Mouse (Mus musculus): ENCODE measurements around the gene Gm16867.
"Not testable (repeated sequence)": the region's sequence is repeated elsewhere in the genome, so short reads cannot be mapped to it uniquely, and the experiment has no call there.

DNA sequence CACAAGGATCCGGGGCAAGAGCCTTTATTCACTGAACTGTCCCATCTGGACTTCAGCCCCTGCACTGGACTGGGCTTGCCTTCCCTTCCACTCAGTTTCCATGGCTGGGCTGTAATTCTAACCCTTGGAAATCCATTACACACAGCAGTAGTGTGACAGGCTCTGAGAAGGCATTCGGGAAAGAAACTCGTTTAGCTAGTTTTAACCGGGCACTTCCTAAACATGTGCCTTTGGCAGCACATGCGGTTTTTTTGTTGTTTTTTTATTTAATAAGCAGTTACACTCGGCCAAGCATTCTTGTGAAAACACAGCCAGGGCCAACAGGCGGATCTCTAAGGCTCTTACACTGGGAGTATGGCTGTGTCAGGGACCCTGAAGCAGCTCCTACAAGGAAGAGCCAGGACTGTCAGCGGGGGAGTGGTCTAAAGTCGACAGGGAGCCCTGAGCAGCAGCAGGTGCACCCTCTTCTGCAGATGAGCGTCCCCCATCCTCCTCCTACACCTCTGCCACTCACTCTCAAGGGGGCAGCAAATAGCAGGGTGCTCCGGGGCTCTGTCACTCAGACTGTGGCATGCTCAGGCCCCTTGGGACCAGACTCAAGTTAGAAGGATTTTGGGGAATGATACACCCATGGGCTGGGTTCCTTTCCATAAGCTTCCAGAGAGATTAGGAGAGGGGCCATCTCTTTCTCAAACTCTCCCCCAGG lies 29.1 kb downstream of the Gm16867 start:
- TF ChIP-seq TCF12 (IDR thresholded peaks at IDR 0.05; ENCODE audit: low read depth, low read length); SMC3 (IDR thresholded peaks at IDR 0.05; ENCODE audit: low read depth, low read length); MAZ (IDR thresholded peaks at IDR 0.05; ENCODE audit: low read depth, low read length); MEF2A (IDR thresholded peaks at IDR 0.05; ENCODE audit: borderline replicate concordance, low read depth, low read length); CTCF (conservative IDR thresholded peaks at IDR 0.05 in 1 of 2, IDR thresholded peaks at IDR 0.05 in 1 of 2; ENCODE audit: low read depth in 2 of 2, low read length in 2 of 2): not testable (repeated sequence)
